Mouse (Mus musculus) cerebellum, adult 9-10 months (tissue): ENCODE measurements around the gene Trmt61a.
"Not testable (repeated sequence)": the region's sequence is repeated elsewhere in the genome, so short reads cannot be mapped to it uniquely, and the experiment has no call there.

Source experiments
- DNase-seq: peaks from one replicate; pipeline ENCODE4 v3.0.0; 2022

Trmt61a gene

DNA sequence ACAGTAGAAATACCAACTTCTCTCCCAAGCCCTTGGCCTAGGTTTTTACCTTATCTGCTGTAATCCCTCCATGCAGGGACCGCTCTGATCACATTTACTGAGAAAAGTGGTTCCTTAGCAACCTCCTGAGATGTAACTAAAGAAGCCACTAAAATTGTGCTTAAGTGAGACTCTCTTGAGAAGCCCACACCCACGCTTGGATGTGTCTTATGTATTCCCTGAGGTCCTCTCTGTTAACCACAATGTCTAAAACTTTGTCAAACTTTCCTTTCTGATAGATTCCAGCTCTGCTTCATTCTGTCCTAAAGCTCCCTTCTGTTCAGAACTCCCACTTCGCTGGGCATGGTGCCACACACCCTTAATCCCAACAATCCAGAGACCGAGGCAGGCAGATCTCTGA is 21.6 kb downstream of the Trmt61a start:
- no peak for DNase-seq

- DNase-seq: no peak
Observed at GRCm38 (mm10) chr12:111700920-111701458, 23.1 kb downstream of the Trmt61a start.

DNA sequence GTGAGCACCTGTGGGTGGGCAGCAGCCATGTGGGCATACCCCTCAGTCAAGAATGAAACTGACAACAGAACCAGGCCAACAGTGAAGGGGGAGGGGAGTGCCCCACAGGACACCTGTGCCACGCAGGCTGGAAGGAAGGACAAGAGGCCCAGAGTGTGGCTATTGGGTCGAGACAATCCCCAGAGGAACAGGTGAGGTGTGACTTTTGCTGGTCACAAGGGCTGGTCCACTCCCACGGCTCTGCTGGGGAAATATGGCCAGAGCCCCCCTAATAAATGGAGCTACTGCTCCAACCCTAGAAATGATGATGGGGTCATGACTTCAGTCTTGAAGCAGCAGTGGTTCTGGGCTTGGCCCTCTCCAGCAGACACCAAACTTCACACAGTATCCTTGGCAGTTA is 25.4 kb downstream of the Trmt61a start:
- no peak for DNase-seq

DNA sequence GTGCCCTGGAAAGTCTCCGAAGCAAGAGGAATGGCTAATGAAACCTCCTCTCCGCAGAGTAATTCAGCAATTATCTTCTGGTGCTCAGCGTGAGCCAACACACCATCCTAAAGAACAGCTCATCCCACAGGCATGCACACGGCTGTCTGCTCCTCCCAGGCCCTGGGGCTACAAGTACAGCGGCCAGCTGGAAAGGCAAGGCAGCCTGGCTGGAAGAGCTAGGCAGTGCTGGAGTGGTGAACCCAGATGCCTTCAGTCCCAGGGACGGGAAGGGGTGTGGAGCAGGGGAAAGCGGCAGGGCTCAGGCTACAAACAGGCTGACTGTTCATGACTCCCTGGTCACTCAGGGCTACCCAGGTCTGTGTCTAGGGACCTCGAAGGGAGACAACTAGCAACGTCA is 26.7 kb downstream of the Trmt61a start:
- no peak for DNase-seq

DNA sequence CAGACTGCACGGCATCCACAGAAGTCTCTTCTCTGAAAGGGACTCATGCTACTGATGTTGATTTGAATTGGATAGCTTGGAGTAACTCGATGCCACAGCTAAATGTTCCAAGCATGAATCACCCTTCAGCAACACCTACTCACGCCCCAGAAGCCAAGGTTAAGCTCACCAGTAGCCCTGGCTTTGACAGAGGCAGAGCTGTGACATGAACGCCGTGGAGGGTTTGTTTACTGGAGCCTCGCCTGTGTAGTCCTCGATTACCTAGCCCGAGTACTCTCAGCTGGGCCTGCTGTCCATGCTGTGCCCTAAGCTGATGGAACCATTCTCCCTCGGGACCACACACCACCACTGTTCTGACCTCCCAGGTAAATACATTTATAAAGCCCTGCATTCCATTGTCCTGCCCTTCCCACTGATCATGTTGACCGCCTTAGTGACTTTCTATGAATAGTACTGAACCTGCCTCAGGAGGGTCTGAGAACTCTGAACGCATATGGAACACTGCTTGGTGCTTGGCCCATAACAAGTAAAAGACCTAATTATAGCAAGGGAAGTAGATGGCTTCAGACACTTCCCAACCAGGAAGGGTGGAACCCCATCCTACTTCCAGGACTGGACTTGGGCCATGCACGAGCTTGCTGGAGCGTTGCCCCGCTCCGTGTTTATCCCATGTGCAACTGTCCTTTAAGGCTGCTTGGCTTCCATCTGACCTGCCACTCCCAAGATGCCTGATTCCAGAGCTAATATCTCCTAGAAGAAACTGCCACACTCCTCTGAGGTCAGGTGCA is 27.5 kb downstream of the Trmt61a start:
- no peak for DNase-seq

DNA sequence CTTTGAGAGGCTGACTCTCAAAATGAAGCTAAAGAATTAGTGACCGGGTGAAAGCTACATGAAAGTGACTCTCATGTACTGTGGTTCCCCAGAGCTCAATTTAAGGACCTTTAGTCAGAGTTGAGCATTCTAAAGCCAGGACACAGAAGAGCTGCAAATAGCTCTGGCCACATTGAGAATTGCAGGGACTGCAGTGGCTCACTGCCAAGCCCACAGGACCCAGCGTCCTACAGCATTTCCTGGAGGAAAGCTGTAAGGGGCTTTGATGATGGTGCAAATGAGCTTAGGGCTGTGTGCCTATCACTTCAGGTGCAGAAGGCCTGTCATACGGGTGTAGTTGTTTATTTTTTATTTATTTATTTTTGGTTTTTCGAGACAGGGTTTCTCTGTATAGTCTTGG is 30.3 kb downstream of the Trmt61a start:
- no peak for DNase-seq

- DNase-seq: no peak
Observed at GRCm38 (mm10) chr12:111710091-111710490, 32.2 kb downstream of the Trmt61a start.

GRCm38 (mm10) chr12:111712476-111712875 is 34.6 kb downstream of the Trmt61a start:
- DNase-seq: no peak

GRCm38 (mm10) chr12:111713004-111713651 is 35.2 kb downstream of the Trmt61a start, which contains the start of the genes Bag5 and Apopt1:
TSS of gene Bag5 (minus strand) at chr12:111713257.
TSS of gene Apopt1 (plus strand) at chr12:111713261.
- peak; percentile 86 for DNase-seq

DNA sequence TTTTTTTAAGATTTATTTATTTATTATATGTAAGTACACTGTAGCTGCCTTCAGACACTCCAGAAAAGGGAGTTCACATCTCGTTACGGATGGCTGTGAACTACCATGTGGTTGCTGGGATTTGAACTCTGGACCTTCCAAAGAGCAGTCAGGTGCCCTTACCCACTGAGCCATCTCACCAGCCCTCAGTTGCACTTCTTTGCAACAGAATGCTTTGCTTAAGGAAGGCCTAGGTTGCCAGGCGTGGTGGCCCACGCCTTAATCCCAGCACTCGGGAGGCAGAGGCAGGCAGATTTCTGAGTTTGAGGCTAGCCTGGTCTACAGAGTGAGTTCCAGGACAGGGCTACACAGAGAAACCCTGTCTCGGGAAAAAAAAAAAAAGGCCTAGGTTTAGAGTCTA is 36.0 kb downstream of the Trmt61a start:
- not testable (repeated sequence) for DNase-seq

- DNase-seq: no peak
Observed at GRCm38 (mm10) chr12:111716505-111716904, 38.6 kb downstream of the Trmt61a start.

DNA sequence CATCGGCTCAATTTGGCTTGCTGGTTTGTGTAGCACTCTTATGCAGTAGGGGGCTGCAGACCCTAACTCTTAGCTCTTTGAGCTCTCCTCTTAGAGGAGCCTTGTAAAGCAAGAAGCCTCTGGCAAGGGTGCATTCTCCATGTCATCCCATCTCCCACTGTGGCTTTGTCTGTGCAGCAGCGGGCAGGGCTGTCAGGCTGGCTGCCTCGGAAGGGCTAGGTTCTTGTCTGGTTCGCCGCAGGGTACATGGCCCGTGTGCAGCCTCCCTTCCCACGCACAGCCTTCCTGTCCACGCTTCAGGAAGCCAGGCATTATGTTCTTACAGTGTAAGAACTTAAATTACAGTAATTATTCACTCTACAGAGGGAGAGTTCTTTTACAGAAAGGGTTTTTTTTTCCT is 40.8 kb downstream of the Trmt61a start:
- DNase-seq: peak; percentile 76

- no peak for DNase-seq
Observed at GRCm38 (mm10) chr12:111720222-111720621, 42.3 kb downstream of the Trmt61a start.

GRCm38 (mm10) chr12:111722654-111723053 is 44.7 kb downstream of the Trmt61a start:
- peak; percentile 74 for DNase-seq

GRCm38 (mm10) chr12:111724638-111725337 is 46.9 kb downstream of the Trmt61a start:
- DNase-seq: peak; percentile 87

GRCm38 (mm10) chr12:111725338-111726121 is 47.6 kb downstream of the Trmt61a start:
- peak; percentile 62 for DNase-seq

DNA sequence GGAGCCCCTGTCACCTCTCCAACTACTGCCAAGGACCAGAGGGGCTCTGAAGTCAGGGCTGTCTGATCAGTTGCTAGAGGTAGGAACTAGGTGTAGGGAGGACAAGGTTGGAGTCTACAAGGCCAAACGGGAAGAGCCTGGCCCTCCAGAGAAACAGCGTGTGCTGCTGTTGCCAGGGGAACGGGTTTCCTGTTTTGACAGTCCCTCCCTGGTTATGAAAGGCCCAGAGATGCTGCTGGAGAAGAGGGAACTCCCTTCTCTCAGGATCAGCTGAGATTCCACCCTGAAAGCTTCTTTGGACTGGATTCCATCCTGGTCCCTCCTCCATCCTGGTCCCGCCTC is 48.2 kb downstream of the Trmt61a start:
- DNase-seq: no peak

DNA sequence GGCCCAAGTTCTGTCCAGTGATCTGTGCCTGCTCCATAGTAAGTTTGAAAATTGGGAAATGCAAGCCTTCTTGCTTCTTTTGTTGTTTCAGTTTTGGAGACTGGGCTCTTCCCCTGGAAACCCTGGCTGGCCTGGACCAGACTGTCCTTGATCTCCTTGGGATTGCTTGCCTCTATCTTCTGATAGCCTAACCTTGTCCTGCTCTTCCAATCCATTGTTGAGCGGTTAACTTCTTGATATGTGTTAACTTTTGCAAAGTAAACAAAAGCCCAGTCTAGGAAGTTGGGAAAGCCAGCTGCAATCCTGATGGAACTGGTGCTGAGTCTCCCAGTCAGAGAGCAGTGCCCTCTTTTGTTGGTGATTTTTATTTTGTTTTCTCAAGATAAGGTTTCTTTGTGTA is 50.1 kb downstream of the Trmt61a start:
- DNase-seq: no peak

DNA sequence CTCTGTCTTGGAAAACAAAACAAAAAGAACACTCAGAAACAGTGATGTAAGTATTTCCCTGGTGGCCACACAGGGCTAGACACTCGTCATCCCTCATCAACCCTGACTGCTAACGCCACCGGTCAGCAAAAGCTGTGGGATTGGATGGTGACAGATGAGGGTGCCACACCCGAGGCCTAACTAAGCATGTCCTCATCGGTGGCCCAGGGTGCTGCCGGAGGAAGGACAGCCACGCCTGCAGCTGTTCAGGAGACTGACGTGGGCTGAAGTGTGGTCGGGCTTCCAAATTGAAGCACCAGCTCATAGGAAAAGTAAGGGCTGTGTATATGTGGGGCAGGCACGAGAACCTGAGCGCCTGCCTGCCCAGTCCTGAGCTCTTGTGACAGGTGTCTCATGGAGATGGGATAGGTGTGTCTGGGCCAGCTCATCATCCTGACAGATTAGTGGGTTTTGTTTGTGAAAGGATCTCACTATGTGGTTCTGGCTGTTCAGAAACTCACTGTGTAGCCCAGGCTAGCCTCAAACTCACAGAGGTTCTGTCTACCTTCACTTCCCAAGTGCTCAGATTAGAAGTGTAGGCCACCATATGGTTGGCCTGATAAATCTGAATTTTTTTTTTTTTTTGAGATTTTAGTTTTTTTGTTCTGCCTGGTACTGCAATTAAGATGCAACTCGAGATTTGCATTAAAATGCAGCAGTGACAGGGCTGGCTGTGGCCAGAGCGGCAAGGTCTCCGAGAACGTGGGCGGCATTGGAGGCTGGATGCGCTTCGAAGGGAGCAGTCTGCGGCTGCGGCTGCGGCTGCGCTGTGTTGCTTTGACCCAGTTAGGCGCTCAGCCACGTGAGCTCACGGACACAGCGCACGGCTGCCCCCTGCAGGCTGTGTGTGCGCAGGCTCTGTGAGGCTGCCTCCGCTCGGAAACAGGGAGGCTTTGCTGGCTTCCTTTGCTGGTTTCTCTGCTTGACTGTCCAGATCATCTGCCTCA is 54.2 kb downstream of the Trmt61a start:
- DNase-seq: peak; percentile 92

DNA sequence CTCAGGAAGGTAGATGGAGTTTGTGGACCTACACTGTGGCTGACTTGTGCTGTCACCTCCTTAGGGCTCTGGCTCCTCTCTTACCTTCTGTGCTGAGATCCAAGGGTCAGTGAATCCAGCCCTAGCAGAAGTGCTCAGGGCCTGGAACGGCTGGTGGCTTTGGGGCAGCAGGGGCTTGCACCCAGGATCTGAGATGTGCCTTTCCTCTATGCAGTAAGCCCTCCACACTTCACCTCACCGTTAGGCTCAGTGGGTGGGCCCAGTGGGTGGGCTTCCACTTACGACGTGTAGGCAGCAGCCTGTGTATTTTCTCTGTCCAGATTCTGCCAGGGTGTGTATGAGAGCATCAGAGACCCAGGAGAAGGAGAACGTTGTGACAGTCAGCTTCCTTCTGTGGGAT is 55.0 kb downstream of the Trmt61a start:
- no peak for DNase-seq
